Mouse (Mus musculus): ENCODE measurements around the gene Dnaaf2. TPM values are rescaled to one million over a fixed set of nuclear protein-coding genes. Genes with fewer than 3 reads are reported as not detected.

The Dnaaf2 gene
- polyA plus RNA-seq, 1 experiment from 2014 or later = 15.4 TPM

GRCm38 (mm10) chr12:69150049-69150448 is 48.2 kb downstream of the Dnaaf2 start:
- Histone ChIP-seq H3K27ac (replicated peaks) (no peak overlapping the region), H3K9me3 (no peaks in the 10 kb centered on the region), H3K4me3 (no peak overlapping the region), H3K4me1 (no peaks in the 10 kb centered on the region), H3K36me3 (replicated peaks) (peaks cover under 1% of the 10 kb centered on the region), H3K27me3 (replicated peaks; ENCODE audit: low read depth, poor library complexity, severe bottlenecking) (no peaks in the 10 kb centered on the region)
- no peak for DNase-seq (ENCODE audit: low spot score)
- WGBS = 89% methylated on average over 13 of the region's 13 CpGs

GRCm38 (mm10) chr12:69147166-69147735 is 51.0 kb downstream of the Dnaaf2 start:
- Histone ChIP-seq H3K36me3 (replicated peaks) (no peaks in the 10 kb centered on the region), H3K27ac (replicated peaks) (no peak overlapping the region), H3K4me3 (no peak overlapping the region), H3K9me3 (no peaks in the 10 kb centered on the region), H3K4me1 (no peaks in the 10 kb centered on the region), H3K27me3 (replicated peaks; ENCODE audit: low read depth, poor library complexity, severe bottlenecking) (no peaks in the 10 kb centered on the region)
- DNase-seq (ENCODE audit: low spot score) = no peak
- 90% methylated on average over 5 of the region's 5 CpGs for WGBS

GRCm38 (mm10) chr12:69143460-69143859 is 54.8 kb downstream of the Dnaaf2 start:
- no peaks in the 10 kb centered on the region for H3K9me3 ChIP-seq
- 75% methylated on average over 6 of the region's 6 CpGs for WGBS
- H3K4me1 ChIP-seq = no peaks in the 10 kb centered on the region
- H3K4me3 ChIP-seq = no peak overlapping the region
- DNase-seq (ENCODE audit: low spot score) = no peak
- no peaks in the 10 kb centered on the region for H3K27me3 ChIP-seq (replicated peaks; ENCODE audit: low read depth, poor library complexity, severe bottlenecking)
- H3K36me3 ChIP-seq (replicated peaks) = no peaks in the 10 kb centered on the region
- H3K27ac ChIP-seq (replicated peaks) = no peak overlapping the region

GRCm38 (mm10) chr12:69139841-69140240 is 58.4 kb downstream of the Dnaaf2 start:
- Histone ChIP-seq H3K4me1 (no peaks in the 10 kb centered on the region), H3K27ac (replicated peaks) (no peak overlapping the region), H3K27me3 (replicated peaks; ENCODE audit: low read depth, poor library complexity, severe bottlenecking) (no peaks in the 10 kb centered on the region), H3K36me3 (replicated peaks) (no peaks in the 10 kb centered on the region), H3K4me3 (no peak overlapping the region), H3K9me3 (no peaks in the 10 kb centered on the region)
- no peak for DNase-seq (ENCODE audit: low spot score)
- WGBS = 84% methylated on average over 7 of the region's 7 CpGs

- DNase-seq (ENCODE audit: low spot score) = no peak
- 87% methylated on average over 3 of the region's 3 CpGs for WGBS
- no peak overlapping the region for H3K27ac ChIP-seq (replicated peaks)
- no peaks in the 10 kb centered on the region for H3K9me3 ChIP-seq
- no peaks in the 10 kb centered on the region for H3K27me3 ChIP-seq (replicated peaks; ENCODE audit: low read depth, poor library complexity, severe bottlenecking)
- H3K4me3 ChIP-seq = no peak overlapping the region
- H3K4me1 ChIP-seq = no peaks in the 10 kb centered on the region
- no peaks in the 10 kb centered on the region for H3K36me3 ChIP-seq (replicated peaks)
Observed at GRCm38 (mm10) chr12:69139201-69139600, 59.0 kb downstream of the Dnaaf2 start.

Small RNA genes lying within 50 kb of the gene (microRNA-seq; reads per million reads assigned to microRNA genes)
- not detected for gene Gm47287
- gene Gm47295 = 0.91 reads per million

Other genes starting within 250 kb of the Dnaaf2 start
- gene Rps29, start 39.2 kb downstream of the Dnaaf2 start, polyA plus RNA-seq (2016; fragmentation: Nextera tagmentation; extraction: Ambion mirVana) = 1,397 and 1,430 TPM in 2 replicates
- gene Lrr1, start 29.6 kb downstream of the Dnaaf2 start, polyA plus RNA-seq (2016; fragmentation: Nextera tagmentation; extraction: Ambion mirVana) = 29.4 and 31.2 TPM in 2 replicates
- 553 and 593 TPM in 2 replicates for gene Rpl36al, start 14.3 kb downstream of the Dnaaf2 start, polyA plus RNA-seq (2016; fragmentation: Nextera tagmentation; extraction: Ambion mirVana)
- 29.6 and 30.4 TPM in 2 replicates for gene Mgat2, start 14.3 kb downstream of the Dnaaf2 start, polyA plus RNA-seq (2016; fragmentation: Nextera tagmentation; extraction: Ambion mirVana)
- 57.7 and 57.9 TPM in 2 replicates for gene Gm49383, start 1.3 kb downstream of the Dnaaf2 start, polyA plus RNA-seq (2016; fragmentation: Nextera tagmentation; extraction: Ambion mirVana)
- 48.2 and 49.0 TPM in 2 replicates for gene Gm49384, start 5.8 kb upstream of the Dnaaf2 start, polyA plus RNA-seq (2016; fragmentation: Nextera tagmentation; extraction: Ambion mirVana)
- gene Pole2, start 29.8 kb upstream of the Dnaaf2 start, polyA plus RNA-seq (2016; fragmentation: Nextera tagmentation; extraction: Ambion mirVana) = 28.8 and 32.0 TPM in 2 replicates
- 1.8 and 4.0 TPM in 2 replicates for gene Klhdc1, start 42.7 kb upstream of the Dnaaf2 start, polyA plus RNA-seq (2016; fragmentation: Nextera tagmentation; extraction: Ambion mirVana)
- gene Klhdc2, start 98.3 kb upstream of the Dnaaf2 start, polyA plus RNA-seq (2016; fragmentation: Nextera tagmentation; extraction: Ambion mirVana) = 205 and 213 TPM in 2 replicates
- gene Nemf, start 158.7 kb upstream of the Dnaaf2 start, polyA plus RNA-seq (2016; fragmentation: Nextera tagmentation; extraction: Ambion mirVana) = 95.0 and 98.7 TPM in 2 replicates
- gene Arf6, start 173.7 kb upstream of the Dnaaf2 start, polyA plus RNA-seq (2016; fragmentation: Nextera tagmentation; extraction: Ambion mirVana) = 37.4 and 38.7 TPM in 2 replicates
- gene Gm9887, start 174.0 kb upstream of the Dnaaf2 start, polyA plus RNA-seq (2016; fragmentation: Nextera tagmentation; extraction: Ambion mirVana) = 0.90 and 1.5 TPM in 2 replicates

Measured in embryonic facial prominence, embryonic 10.5 days (tissue).